Mouse (Mus musculus): ENCODE data around the gene Rasgef1b. TPM values are rescaled to one million over a fixed set of nuclear protein-coding genes. Genes with fewer than 3 reads are reported as not detected.
A peak's percentile ranks its signal among the peaks of the same experiment; 100 is the strongest.

The Rasgef1b gene
- total and polyA plus RNA-seq, 2 experiments: 4.0 to 20.4 TPM

- TF ChIP-seq CTCF (IDR thresholded peaks at IDR 0.05; ENCODE audit: low read depth, low read length): no peak
- TF ChIP-seq POLR2A (IDR thresholded peaks at IDR 0.05; ENCODE audit: extremely low read depth, insufficient read depth, low read length): no peak
- Histone ChIP-seq H3K79me2 (ENCODE audit: control insufficient read depth, insufficient read depth, low read length) (no peaks in the 10 kb centered on the region), H3K4me3 (ENCODE audit: insufficient read depth, low read depth, low read length) (no peak overlapping the region), H3K36me3 (ENCODE audit: control insufficient read depth, insufficient read depth, low read length) (no peaks in the 10 kb centered on the region), H3K27me3 (ENCODE audit: control insufficient read depth, insufficient read depth, low read length) (no peaks in the 10 kb centered on the region; the same call in 1 of the 2 replicates), H3K9ac (ENCODE audit: low read depth, low read length) (no peak overlapping the region), H3K4me1 (ENCODE audit: control insufficient read depth, insufficient read depth, low read length) (no peaks in the 10 kb centered on the region), H3K27ac (replicated peaks; ENCODE audit: insufficient read depth, low read depth, low read length) (no peak overlapping the region)
- DNase-seq (ENCODE audit: extremely low read depth, low read depth, low spot score): no peak
- 84% methylated on average over 10 of the region's 10 CpGs for WGBS
Observed at GRCm38 (mm10) chr5:99598470-99599110, 130.3 kb downstream of the Rasgef1b start.

GRCm38 (mm10) chr5:99597701-99598100 is 131.2 kb downstream of the Rasgef1b start:
- no peaks in the 10 kb centered on the region; the same call in 1 of the 2 replicates for H3K27me3 ChIP-seq (ENCODE audit: control insufficient read depth, insufficient read depth, low read length)
- H3K79me2 ChIP-seq (ENCODE audit: control insufficient read depth, insufficient read depth, low read length): no peaks in the 10 kb centered on the region
- DNase-seq (ENCODE audit: extremely low read depth, low read depth, low spot score): no peak
- no peak overlapping the region for H3K4me3 ChIP-seq (ENCODE audit: insufficient read depth, low read depth, low read length)
- H3K9ac ChIP-seq (ENCODE audit: low read depth, low read length): no peak overlapping the region
- no peak for TF ChIP-seq CTCF (IDR thresholded peaks at IDR 0.05; ENCODE audit: low read depth, low read length)
- TF ChIP-seq POLR2A (IDR thresholded peaks at IDR 0.05; ENCODE audit: extremely low read depth, insufficient read depth, low read length): no peak
- WGBS: 81% methylated on average over 7 of the region's 7 CpGs
- H3K36me3 ChIP-seq (ENCODE audit: control insufficient read depth, insufficient read depth, low read length): no peaks in the 10 kb centered on the region
- H3K4me1 ChIP-seq (ENCODE audit: control insufficient read depth, insufficient read depth, low read length): no peaks in the 10 kb centered on the region
- H3K27ac ChIP-seq (replicated peaks; ENCODE audit: insufficient read depth, low read depth, low read length): no peak overlapping the region

GRCm38 (mm10) chr5:99591348-99591747 is 137.5 kb downstream of the Rasgef1b start:
- H3K27ac ChIP-seq (replicated peaks; ENCODE audit: insufficient read depth, low read depth, low read length): no peak overlapping the region
- no peak overlapping the region for H3K9ac ChIP-seq (ENCODE audit: low read depth, low read length)
- H3K36me3 ChIP-seq (ENCODE audit: control insufficient read depth, insufficient read depth, low read length): no peaks in the 10 kb centered on the region
- DNase-seq (ENCODE audit: extremely low read depth, low read depth, low spot score): peak; percentile 94
- WGBS: 39% methylated on average over 6 of the region's 6 CpGs
- H3K79me2 ChIP-seq (ENCODE audit: control insufficient read depth, insufficient read depth, low read length): no peaks in the 10 kb centered on the region
- no peak overlapping the region for H3K4me3 ChIP-seq (ENCODE audit: insufficient read depth, low read depth, low read length)
- H3K27me3 ChIP-seq (ENCODE audit: control insufficient read depth, insufficient read depth, low read length): peaks cover 3% of the 10 kb centered on the region; the same call in 1 of the 2 replicates
- H3K4me1 ChIP-seq (ENCODE audit: control insufficient read depth, insufficient read depth, low read length): no peaks in the 10 kb centered on the region; the same call in 1 of the 2 replicates
- TF ChIP-seq POLR2A (IDR thresholded peaks at IDR 0.05; ENCODE audit: extremely low read depth, insufficient read depth, low read length): no peak
- no peak for TF ChIP-seq CTCF (IDR thresholded peaks at IDR 0.05; ENCODE audit: low read depth, low read length)

GRCm38 (mm10) chr5:99590539-99590938 is 138.3 kb downstream of the Rasgef1b start:
- H3K9ac ChIP-seq (ENCODE audit: low read depth, low read length): no peak overlapping the region
- no peaks in the 10 kb centered on the region; the same call in 1 of the 2 replicates for H3K4me1 ChIP-seq (ENCODE audit: control insufficient read depth, insufficient read depth, low read length)
- no peak overlapping the region for H3K4me3 ChIP-seq (ENCODE audit: insufficient read depth, low read depth, low read length)
- no peak for DNase-seq (ENCODE audit: extremely low read depth, low read depth, low spot score)
- H3K36me3 ChIP-seq (ENCODE audit: control insufficient read depth, insufficient read depth, low read length): no peaks in the 10 kb centered on the region
- no peak overlapping the region for H3K27ac ChIP-seq (replicated peaks; ENCODE audit: insufficient read depth, low read depth, low read length)
- TF ChIP-seq POLR2A (IDR thresholded peaks at IDR 0.05; ENCODE audit: extremely low read depth, insufficient read depth, low read length): no peak
- TF ChIP-seq CTCF (IDR thresholded peaks at IDR 0.05; ENCODE audit: low read depth, low read length): no peak
- H3K27me3 ChIP-seq (ENCODE audit: control insufficient read depth, insufficient read depth, low read length): peaks cover 3% of the 10 kb centered on the region; the same call in 1 of the 2 replicates
- 96% methylated on average over 4 of the region's 4 CpGs for WGBS
- H3K79me2 ChIP-seq (ENCODE audit: control insufficient read depth, insufficient read depth, low read length): no peaks in the 10 kb centered on the region

- no peak for TF ChIP-seq POLR2A (IDR thresholded peaks at IDR 0.05; ENCODE audit: extremely low read depth, insufficient read depth, low read length)
- TF ChIP-seq CTCF (IDR thresholded peaks at IDR 0.05; ENCODE audit: low read depth, low read length): no peak
- H3K27ac ChIP-seq (replicated peaks; ENCODE audit: insufficient read depth, low read depth, low read length): no peak overlapping the region
- no peak overlapping the region for H3K9ac ChIP-seq (ENCODE audit: low read depth, low read length)
- peaks cover 2% of the 10 kb centered on the region for H3K4me1 ChIP-seq (ENCODE audit: control insufficient read depth, insufficient read depth, low read length)
- peaks cover 3% of the 10 kb centered on the region; the same call in 1 of the 2 replicates for H3K27me3 ChIP-seq (ENCODE audit: control insufficient read depth, insufficient read depth, low read length)
- WGBS: 95% methylated on average over 5 of the region's 5 CpGs
- no peaks in the 10 kb centered on the region for H3K79me2 ChIP-seq (ENCODE audit: control insufficient read depth, insufficient read depth, low read length)
- H3K36me3 ChIP-seq (ENCODE audit: control insufficient read depth, insufficient read depth, low read length): no peaks in the 10 kb centered on the region
- DNase-seq (ENCODE audit: extremely low read depth, low read depth, low spot score): no peak
- H3K4me3 ChIP-seq (ENCODE audit: insufficient read depth, low read depth, low read length): no peak overlapping the region
Observed at GRCm38 (mm10) chr5:99587994-99588393, 140.9 kb downstream of the Rasgef1b start.

GRCm38 (mm10) chr5:99587589-99587988 is 141.3 kb downstream of the Rasgef1b start:
- Histone ChIP-seq H3K27ac (replicated peaks; ENCODE audit: insufficient read depth, low read depth, low read length) (no peak overlapping the region), H3K9ac (ENCODE audit: low read depth, low read length) (no peak overlapping the region), H3K4me1 (ENCODE audit: control insufficient read depth, insufficient read depth, low read length) (peaks cover 2% of the 10 kb centered on the region), H3K79me2 (ENCODE audit: control insufficient read depth, insufficient read depth, low read length) (no peaks in the 10 kb centered on the region), H3K36me3 (ENCODE audit: control insufficient read depth, insufficient read depth, low read length) (no peaks in the 10 kb centered on the region), H3K27me3 (ENCODE audit: control insufficient read depth, insufficient read depth, low read length) (peaks cover 3% of the 10 kb centered on the region; the same call in 1 of the 2 replicates), H3K4me3 (ENCODE audit: insufficient read depth, low read depth, low read length) (no peak overlapping the region)
- TF ChIP-seq POLR2A (IDR thresholded peaks at IDR 0.05; ENCODE audit: extremely low read depth, insufficient read depth, low read length) (no peak), CTCF (IDR thresholded peaks at IDR 0.05; ENCODE audit: low read depth, low read length) (no peak)
- no peak for DNase-seq (ENCODE audit: extremely low read depth, low read depth, low spot score)
- 77% methylated on average over 4 of the region's 4 CpGs for WGBS

Data from liver, adult 2 months (tissue).